Mouse (Mus musculus): ENCODE measurements around the gene Epop. TPM values are rescaled to one million over a fixed set of nuclear protein-coding genes. Genes with fewer than 3 reads are reported as not detected.
A peak's percentile ranks its signal among the peaks of the same experiment; 100 is the strongest.
"Not testable (repeated sequence)": the region's sequence is repeated elsewhere in the genome, so short reads cannot be mapped to it uniquely, and the experiment has no call there.

The Epop gene
- polyA plus RNA-seq, 1 experiment from 2014 or later = 1.8 TPM

- Histone ChIP-seq H3K9ac (peak overlapping the region; percentile 87), H3K36me3 (replicated peaks; ENCODE audit: control insufficient read depth, insufficient read depth) (peaks cover 8% of the 10 kb centered on the region), H3K4me2 (replicated peaks) (peak overlapping the region; percentile 72), H3K27ac (no peak overlapping the region), H3K27me3 (ENCODE audit: control insufficient read depth, insufficient read depth, low read length) (peaks cover 19% of the 10 kb centered on the region), H3K4me1 (replicated peaks; ENCODE audit: control insufficient read depth, insufficient read depth, low read length) (peaks cover 27% of the 10 kb centered on the region), H3K9me3 (ENCODE audit: control insufficient read depth, low read length) (no peaks in the 10 kb centered on the region), H3K4me3 (replicated peaks; ENCODE audit: low read length) (peak overlapping the region; percentile 91)
- no peak for DNase-seq (ENCODE audit: low spot score)
- no peak for ATAC-seq (ENCODE audit: low FRiP score)
- 1% methylated on average over 21 of the region's 21 CpGs for WGBS
These were observed 32.8 kb upstream of the Epop start for GRCm38 (mm10) chr11:97662207-97662892.

GRCm38 (mm10) chr11:97661648-97662133, 32.2 kb upstream of the Epop start:
- H3K4me3 ChIP-seq (replicated peaks; ENCODE audit: low read length) = peak overlapping the region; percentile 91
- no peak overlapping the region for H3K27ac ChIP-seq
- peaks cover 27% of the 10 kb centered on the region for H3K4me1 ChIP-seq (replicated peaks; ENCODE audit: control insufficient read depth, insufficient read depth, low read length)
- H3K4me2 ChIP-seq (replicated peaks) = peak overlapping the region; percentile 72
- H3K9ac ChIP-seq = no peak overlapping the region
- ATAC-seq (ENCODE audit: low FRiP score) (no peak), DNase-seq (ENCODE audit: low spot score) (no peak)
- peaks cover 19% of the 10 kb centered on the region for H3K27me3 ChIP-seq (ENCODE audit: control insufficient read depth, insufficient read depth, low read length)
- no peaks in the 10 kb centered on the region for H3K9me3 ChIP-seq (ENCODE audit: control insufficient read depth, low read length)
- peaks cover 2% of the 10 kb centered on the region for H3K36me3 ChIP-seq (replicated peaks; ENCODE audit: control insufficient read depth, insufficient read depth)
- WGBS = under 1% methylated on average over 20 of the region's 20 CpGs

GRCm38 (mm10) chr11:97660734-97661647, 31.5 kb upstream of the Epop start:
- peaks cover 27% of the 10 kb centered on the region for H3K4me1 ChIP-seq (replicated peaks; ENCODE audit: control insufficient read depth, insufficient read depth, low read length)
- H3K36me3 ChIP-seq (replicated peaks; ENCODE audit: control insufficient read depth, insufficient read depth) = no peaks in the 10 kb centered on the region; the same call in 1 of the 2 replicates
- H3K27ac ChIP-seq = 0 out of 2 replicates have a peak overlapping the region, but pooled peaks have one; percentile 74
- H3K9ac ChIP-seq = peak overlapping the region; percentile 79
- 2% methylated on average over 27 of the region's 27 CpGs for WGBS
- no peaks in the 10 kb centered on the region for H3K9me3 ChIP-seq (ENCODE audit: control insufficient read depth, low read length)
- H3K27me3 ChIP-seq (ENCODE audit: control insufficient read depth, insufficient read depth, low read length) = peaks cover 19% of the 10 kb centered on the region
- ATAC-seq (ENCODE audit: low FRiP score) (no peak), DNase-seq (ENCODE audit: low spot score) (no peak)
- peak overlapping the region; percentile 75 for H3K4me2 ChIP-seq (replicated peaks)
- peak overlapping the region; percentile 91 for H3K4me3 ChIP-seq (replicated peaks; ENCODE audit: low read length)

GRCm38 (mm10) chr11:97659990-97660714, 30.6 kb upstream of the Epop start:
- DNase-seq (ENCODE audit: low spot score) (peak; percentile 64), ATAC-seq (ENCODE audit: low FRiP score) (peak; percentile 86)
- Histone ChIP-seq H3K4me2 (replicated peaks) (peak overlapping the region; percentile 75), H3K36me3 (replicated peaks; ENCODE audit: control insufficient read depth, insufficient read depth) (no peaks in the 10 kb centered on the region), H3K9me3 (ENCODE audit: control insufficient read depth, low read length) (no peaks in the 10 kb centered on the region), H3K9ac (peak overlapping the region; percentile 79), H3K27me3 (ENCODE audit: control insufficient read depth, insufficient read depth, low read length) (peaks cover 19% of the 10 kb centered on the region), H3K4me1 (replicated peaks; ENCODE audit: control insufficient read depth, insufficient read depth, low read length) (peaks cover 21% of the 10 kb centered on the region), H3K4me3 (replicated peaks; ENCODE audit: low read length) (peak overlapping the region; percentile 91), H3K27ac (peak overlapping the region; percentile 74)
- WGBS = under 1% methylated on average over 55 of the region's 78 CpGs

- peaks cover 19% of the 10 kb centered on the region for H3K27me3 ChIP-seq (ENCODE audit: control insufficient read depth, insufficient read depth, low read length)
- no peaks in the 10 kb centered on the region for H3K36me3 ChIP-seq (replicated peaks; ENCODE audit: control insufficient read depth, insufficient read depth)
- H3K27ac ChIP-seq = peak overlapping the region; percentile 74
- peak overlapping the region; percentile 75 for H3K4me2 ChIP-seq (replicated peaks)
- no peak for DNase-seq (ENCODE audit: low spot score)
- peak; percentile 5; the same call in 1 of the 2 replicates for ATAC-seq (ENCODE audit: low FRiP score)
- 13% methylated on average over 13 of the region's 13 CpGs for WGBS
- H3K9ac ChIP-seq = peak overlapping the region; percentile 79
- peaks cover 14% of the 10 kb centered on the region for H3K4me1 ChIP-seq (replicated peaks; ENCODE audit: control insufficient read depth, insufficient read depth, low read length)
- H3K4me3 ChIP-seq (replicated peaks; ENCODE audit: low read length) = peak overlapping the region; percentile 91
- H3K9me3 ChIP-seq (ENCODE audit: control insufficient read depth, low read length) = no peaks in the 10 kb centered on the region
These were observed 29.9 kb upstream of the Epop start for GRCm38 (mm10) chr11:97659267-97659989.

- Histone ChIP-seq H3K27ac (no peak overlapping the region), H3K9ac (no peak overlapping the region), H3K36me3 (replicated peaks; ENCODE audit: control insufficient read depth, insufficient read depth) (no peaks in the 10 kb centered on the region), H3K4me2 (replicated peaks) (0 out of 2 replicates have a peak overlapping the region, but pooled peaks have one; percentile 75), H3K4me3 (replicated peaks; ENCODE audit: low read length) (no peak overlapping the region), H3K9me3 (ENCODE audit: control insufficient read depth, low read length) (no peaks in the 10 kb centered on the region), H3K27me3 (ENCODE audit: control insufficient read depth, insufficient read depth, low read length) (peaks cover 19% of the 10 kb centered on the region), H3K4me1 (replicated peaks; ENCODE audit: control insufficient read depth, insufficient read depth, low read length) (peaks cover 11% of the 10 kb centered on the region)
- ATAC-seq (ENCODE audit: low FRiP score) (no peak), DNase-seq (ENCODE audit: low spot score) (no peak)
- 77% methylated on average over 11 of the region's 11 CpGs for WGBS
These were observed 29.3 kb upstream of the Epop start for GRCm38 (mm10) chr11:97658751-97659266.

- WGBS = 89% methylated on average over 6 of the region's 6 CpGs
- DNase-seq (ENCODE audit: low spot score); H3K4me3 ChIP-seq (replicated peaks; ENCODE audit: low read length); H3K27ac ChIP-seq; ATAC-seq (ENCODE audit: low FRiP score); H3K9ac ChIP-seq; H3K4me2 ChIP-seq (replicated peaks); H3K9me3 ChIP-seq (ENCODE audit: control insufficient read depth, low read length); H3K36me3 ChIP-seq (replicated peaks; ENCODE audit: control insufficient read depth, insufficient read depth): not testable (repeated sequence)
- peaks cover 11% of the 10 kb centered on the region for H3K4me1 ChIP-seq (replicated peaks; ENCODE audit: control insufficient read depth, insufficient read depth, low read length)
- H3K27me3 ChIP-seq (ENCODE audit: control insufficient read depth, insufficient read depth, low read length) = peaks cover 19% of the 10 kb centered on the region
These were observed 28.5 kb upstream of the Epop start for GRCm38 (mm10) chr11:97657967-97658366.

- DNase-seq (ENCODE audit: low spot score) (no peak), ATAC-seq (ENCODE audit: low FRiP score) (no peak)
- Histone ChIP-seq H3K4me1 (replicated peaks; ENCODE audit: control insufficient read depth, insufficient read depth, low read length) (peaks cover 11% of the 10 kb centered on the region), H3K27me3 (ENCODE audit: control insufficient read depth, insufficient read depth, low read length) (peaks cover 17% of the 10 kb centered on the region), H3K4me2 (replicated peaks) (no peak overlapping the region), H3K27ac (no peak overlapping the region), H3K4me3 (replicated peaks; ENCODE audit: low read length) (no peak overlapping the region), H3K9ac (no peak overlapping the region), H3K36me3 (replicated peaks; ENCODE audit: control insufficient read depth, insufficient read depth) (no peaks in the 10 kb centered on the region), H3K9me3 (ENCODE audit: control insufficient read depth, low read length) (no peaks in the 10 kb centered on the region)
- 49% methylated on average over 4 of the region's 6 CpGs for WGBS
These were observed 27.9 kb upstream of the Epop start for GRCm38 (mm10) chr11:97657184-97657945.
